9 mouse cellular contexts compared by ENCODE assay signal in the genomic region with DNA sequence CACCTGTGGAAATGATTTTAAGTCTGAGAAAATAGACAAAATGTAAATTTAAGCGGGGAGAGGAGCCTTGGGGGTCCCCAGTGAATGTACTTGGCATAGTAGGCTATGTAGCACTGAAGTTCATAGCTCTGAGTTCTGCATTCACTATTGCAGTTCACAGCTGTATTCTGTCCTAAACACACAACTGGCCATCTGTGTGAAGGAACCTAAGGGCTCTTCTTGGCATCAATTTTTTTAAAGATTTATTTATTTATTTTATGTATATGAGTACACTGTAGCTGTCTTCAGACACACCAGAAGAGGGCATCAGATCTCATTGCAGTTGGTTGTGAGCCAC.
A peak's percentile ranks its signal among the peaks of the same experiment; 100 is the strongest.
DNase-seq lines count a peak whose midpoint lies in the region; ATAC-seq and TF ChIP-seq lines count a peak whose summit lies in the region.
"Had no signal": no experiment of that assay in that cellular context is flagged by ENCODE, and none has a peak within 500 bp of the region (broad histone marks: within the 10 kb centered on the region; RNA-seq: fewer than 3 reads in every experiment).

No protein-coding gene starts in this region.

- no peak overlapping the region for H3K4me3 ChIP-seq in forebrain, embryonic 11.5 days (ENCODE audit: low read depth, low read length)
- H3K4me3 ChIP-seq in forebrain, embryonic 10.5 days = no peak overlapping the region
- no peak overlapping the region for H3K4me3 ChIP-seq in lung, postnatal 0 days (ENCODE audit: low read depth, low read length)
- H3K4me3 ChIP-seq in forebrain, embryonic 14.5 days (ENCODE audit: low read depth, low read length) = no peak overlapping the region
- no peak overlapping the region for H3K4me3 ChIP-seq in intestine, embryonic 16.5 days (ENCODE audit: low read length)
- H3K4me3 ChIP-seq: limb, embryonic 12.5 days had no signal

- H3K27me3 ChIP-seq in forebrain, embryonic 11.5 days (ENCODE audit: control insufficient read depth, insufficient read depth, low read length) = no peaks in the 10 kb centered on the region
- H3K27me3 ChIP-seq in forebrain, embryonic 10.5 days (ENCODE audit: poor library complexity, severe bottlenecking) = no peaks in the 10 kb centered on the region
- H3K27me3 ChIP-seq in lung, postnatal 0 days (replicated peaks; ENCODE audit: insufficient read depth, low read length) = no peaks in the 10 kb centered on the region
- no peaks in the 10 kb centered on the region for H3K27me3 ChIP-seq in forebrain, embryonic 14.5 days (replicated peaks; ENCODE audit: control insufficient read depth, insufficient read depth, low read length)
- H3K27me3 ChIP-seq in intestine, embryonic 16.5 days (replicated peaks; ENCODE audit: control insufficient read depth, insufficient read depth, low read length) = no peaks in the 10 kb centered on the region
- H3K27me3 ChIP-seq: limb, embryonic 12.5 days had no signal

- TF ChIP-seq EP300 in lung, postnatal 0 days (IDR thresholded peaks at IDR 0.05) = no peak

- no peak overlapping the region for H3K27ac ChIP-seq in forebrain, embryonic 11.5 days (ENCODE audit: low read depth, low read length)
- no peak overlapping the region for H3K27ac ChIP-seq in forebrain, embryonic 10.5 days
- H3K27ac ChIP-seq in lung, postnatal 0 days (ENCODE audit: low read length) = no peak overlapping the region
- H3K27ac ChIP-seq in forebrain, embryonic 14.5 days (ENCODE audit: low read depth, low read length) = no peak overlapping the region
- no peak overlapping the region for H3K27ac ChIP-seq in intestine, embryonic 16.5 days (ENCODE audit: low read length)
- H3K27ac ChIP-seq: limb, embryonic 12.5 days had no signal

- 3% methylated on average over 1 of the region's 1 CpGs for WGBS in forebrain, embryonic 11.5 days
- 6% methylated on average over 1 of the region's 1 CpGs for WGBS in forebrain, embryonic 10.5 days
- 0% methylated on average over 1 of the region's 1 CpGs for WGBS in lung, postnatal 0 days
- WGBS in forebrain, embryonic 14.5 days = 3% methylated on average over 1 of the region's 1 CpGs
- WGBS in intestine, embryonic 16.5 days = 0% methylated on average over 1 of the region's 1 CpGs

- H3K9me3 ChIP-seq in forebrain, embryonic 11.5 days (ENCODE audit: control insufficient read depth, low read length) = no peaks in the 10 kb centered on the region
- H3K9me3 ChIP-seq in forebrain, embryonic 10.5 days = no peaks in the 10 kb centered on the region
- H3K9me3 ChIP-seq in lung, postnatal 0 days (ENCODE audit: low read length) = no peaks in the 10 kb centered on the region
- H3K9me3 ChIP-seq in forebrain, embryonic 14.5 days (replicated peaks; ENCODE audit: control insufficient read depth, low read length) = no peaks in the 10 kb centered on the region
- no peaks in the 10 kb centered on the region for H3K9me3 ChIP-seq in intestine, embryonic 16.5 days (ENCODE audit: control insufficient read depth, low read length)
- H3K9me3 ChIP-seq: limb, embryonic 12.5 days had no signal

- no peak for DNase-seq in forebrain, embryonic 11.5 days (ENCODE audit: low spot score)
- no peak for DNase-seq in forebrain, embryonic 10.5 days (ENCODE audit: extremely low spot score, low spot score)
- peak; percentile 22 for DNase-seq in lung, postnatal 0 days (ENCODE audit: low spot score)
- no peak for DNase-seq in lung, postnatal 25 days (ENCODE audit: low spot score)
- no peak for DNase-seq in forebrain, embryonic 14.5 days (ENCODE audit: low spot score)
- DNase-seq in layer of hippocampus, postnatal 25 days (ENCODE audit: extremely low spot score in 1 of 2, low spot score in 1 of 2) = no peak

- TF ChIP-seq CTCF in lung, postnatal 0 days (IDR thresholded peaks at IDR 0.05) = no peak

- no peaks in the 10 kb centered on the region for H3K4me1 ChIP-seq in forebrain, embryonic 11.5 days (replicated peaks; ENCODE audit: control insufficient read depth, insufficient read depth, low read length)
- H3K4me1 ChIP-seq in forebrain, embryonic 10.5 days = peaks cover 10% of the 10 kb centered on the region
- no peaks in the 10 kb centered on the region for H3K4me1 ChIP-seq in lung, postnatal 0 days (ENCODE audit: insufficient read depth, low read depth, low read length)
- H3K4me1 ChIP-seq in forebrain, embryonic 14.5 days (ENCODE audit: control insufficient read depth, insufficient read depth, low read length) = no peaks in the 10 kb centered on the region
- no peaks in the 10 kb centered on the region for H3K4me1 ChIP-seq in intestine, embryonic 16.5 days (ENCODE audit: control insufficient read depth, insufficient read depth, low read length)
- H3K4me1 ChIP-seq: limb, embryonic 12.5 days had no signal

- H3K4me2 ChIP-seq in forebrain, embryonic 11.5 days (ENCODE audit: low read depth, low read length, severe bottlenecking) = no peak overlapping the region
- H3K4me2 ChIP-seq in lung, postnatal 0 days (replicated peaks; ENCODE audit: low read depth, low read length) = no peak overlapping the region
- H3K4me2 ChIP-seq in forebrain, embryonic 14.5 days (ENCODE audit: low read length) = no peak overlapping the region
- no peak overlapping the region for H3K4me2 ChIP-seq in intestine, embryonic 16.5 days (ENCODE audit: low read depth, low read length)
- H3K4me2 ChIP-seq: limb, embryonic 12.5 days had no signal

- peak; percentile 42; the same call in 1 of the 2 replicates for ATAC-seq in forebrain, embryonic 11.5 days (replicated peaks; ENCODE audit: low FRiP score)
- ATAC-seq in lung, postnatal 0 days = no peak; the same call in 1 of the 2 replicates
- ATAC-seq in forebrain, embryonic 14.5 days = peak; percentile 57; the same call in 1 of the 2 replicates
- peak; percentile 28; the same call in 1 of the 2 replicates for ATAC-seq in intestine, embryonic 16.5 days
- ATAC-seq in inflammation-experienced regulatory T-cells, adult 6 months = no peak

- no peaks in the 10 kb centered on the region for H3K36me3 ChIP-seq in forebrain, embryonic 11.5 days (ENCODE audit: control insufficient read depth, insufficient read depth, low read length)
- H3K36me3 ChIP-seq in forebrain, embryonic 10.5 days (replicated peaks) = no peaks in the 10 kb centered on the region
- H3K36me3 ChIP-seq in lung, postnatal 0 days (ENCODE audit: insufficient read depth, low read length) = no peaks in the 10 kb centered on the region
- no peaks in the 10 kb centered on the region for H3K36me3 ChIP-seq in forebrain, embryonic 14.5 days (ENCODE audit: control insufficient read depth, insufficient read depth, low read length)
- H3K36me3 ChIP-seq in intestine, embryonic 16.5 days (ENCODE audit: control insufficient read depth, insufficient read depth, low read length) = no peaks in the 10 kb centered on the region
- H3K36me3 ChIP-seq: limb, embryonic 12.5 days had no signal

- no peak overlapping the region for H3K9ac ChIP-seq in forebrain, embryonic 11.5 days (ENCODE audit: low read length)
- H3K9ac ChIP-seq in lung, postnatal 0 days (replicated peaks; ENCODE audit: low read depth) = no peak overlapping the region
- no peak overlapping the region for H3K9ac ChIP-seq in forebrain, embryonic 14.5 days (ENCODE audit: low read length)
- H3K9ac ChIP-seq in intestine, embryonic 16.5 days (ENCODE audit: low read depth, low read length) = no peak overlapping the region
- H3K9ac ChIP-seq: limb, embryonic 12.5 days had no signal

Comparison
In these comparisons a context has a peak if more than half of its experiments do, and no peak if none do; other contexts are left out.
1. ATAC-seq: peak in forebrain, embryonic 11.5 days (single experiment), forebrain, embryonic 14.5 days (single experiment) and intestine, embryonic 16.5 days (single experiment); none in lung, postnatal 0 days (single experiment) and inflammation-experienced regulatory T-cells, adult 6 months (single experiment).